Mouse (Mus musculus) heart, postnatal 0 days (tissue): ENCODE results near the gene Mtf1.

Source experiments
- CTCF ChIP-seq: IDR thresholded peaks from 2 replicates; pipeline ENCODE4 v1.5.1; 2016; ENCODE audit warnings: antibody characterized with exemption, control low read depth, low read depth
- EP300 ChIP-seq: IDR thresholded peaks from 2 replicates; pipeline ENCODE4 v1.6.1; 2016; ENCODE audit warnings: antibody characterized with exemption, low read depth

- TF ChIP-seq CTCF: no peak
- no peak for TF ChIP-seq EP300
These were observed 15.9 kb downstream of the Mtf1 start for GRCm38 (mm10) chr4:124817803-124818202.
